Mouse (Mus musculus) kidney, embryonic 14.5 days (tissue): ENCODE results near the gene Nsmce1. TPM values are rescaled to one million over a fixed set of nuclear protein-coding genes. Genes with fewer than 3 reads are reported as not detected.

Source experiments
- ATAC-seq: fragments of 200-750 bp; cut with Nextera tagmentation; 2 replicates; pipeline ENCODE4 v1.8.0; 2017; ENCODE audit warnings: moderate number of reproducible peaks, mild to moderate bottlenecking, moderate TSS enrichment, moderate library complexity; ENCODE audit not compliant: low FRiP score, low TSS enrichment
- H3K27ac ChIP-seq: fragments of 300-500 bp; sonication (generic); 2 replicates; pipeline ENCODE4 v1.5.1; 2014; ENCODE audit warnings: low read depth, mild to moderate bottlenecking, low read length, moderate library complexity, mixed read lengths
- H3K27me3 ChIP-seq: fragments of 300-500 bp; sonication (generic); 2 replicates; pipeline ENCODE4 v1.6.1; 2014; ENCODE audit warnings: mild to moderate bottlenecking, low read length; ENCODE audit not compliant: control insufficient read depth, insufficient read depth
- H3K36me3 ChIP-seq: fragments of 300-500 bp; sonication (generic); 2 replicates; pipeline ENCODE4 v1.6.1; 2014; ENCODE audit warnings: low read length, mixed read lengths; ENCODE audit not compliant: control insufficient read depth, insufficient read depth
- H3K4me1 ChIP-seq: fragments of 300-500 bp; sonication (generic); 2 replicates; pipeline ENCODE4 v1.6.1; 2014; ENCODE audit warnings: low read length, mixed read lengths; ENCODE audit not compliant: control insufficient read depth, insufficient read depth
- H3K4me2 ChIP-seq: fragments of 300-500 bp; sonication (generic); replicated peaks from 2 replicates; pipeline ENCODE4 v1.6.1; 2014; ENCODE audit warnings: low read depth, mild to moderate bottlenecking, low read length
- H3K4me3 ChIP-seq: fragments of 300-500 bp; sonication (generic); 2 replicates; pipeline ENCODE4 v1.5.1; 2014; ENCODE audit warnings: mild to moderate bottlenecking, low read length
- H3K9ac ChIP-seq: fragments of 300-500 bp; sonication (generic); 2 replicates; pipeline ENCODE4 v1.6.1; 2014; ENCODE audit warnings: low read depth, mild to moderate bottlenecking, low read length, moderate library complexity
- H3K9me3 ChIP-seq: fragments of 300-500 bp; sonication (generic); 2 replicates; pipeline ENCODE4 v1.6.1; 2016; ENCODE audit warnings: low read length; ENCODE audit not compliant: control insufficient read depth
- WGBS: fragments of 180-500 bp; shearing (Covaris S2); extraction: QIAGEN DNeasy Blood & Tissue Kit; methylation state at CpG from one replicate; pipeline ENCODE4 v1.1.7; 2014; 5-methylcytosine and 5-hydroxymethylcytosine counted together
- polyA plus RNA-seq: library from polyadenylated mRNA; unstranded; fragments of >200 nt; fragmentation: Nextera tagmentation; extraction: Ambion mirVana; gene quantifications from 2 replicates; pipeline ENCODE4 v1.2.1, GENCODE M21; 2014

The Nsmce1 gene
- polyA plus RNA-seq, 1 experiment from 2014 or later = 137 TPM

DNA sequence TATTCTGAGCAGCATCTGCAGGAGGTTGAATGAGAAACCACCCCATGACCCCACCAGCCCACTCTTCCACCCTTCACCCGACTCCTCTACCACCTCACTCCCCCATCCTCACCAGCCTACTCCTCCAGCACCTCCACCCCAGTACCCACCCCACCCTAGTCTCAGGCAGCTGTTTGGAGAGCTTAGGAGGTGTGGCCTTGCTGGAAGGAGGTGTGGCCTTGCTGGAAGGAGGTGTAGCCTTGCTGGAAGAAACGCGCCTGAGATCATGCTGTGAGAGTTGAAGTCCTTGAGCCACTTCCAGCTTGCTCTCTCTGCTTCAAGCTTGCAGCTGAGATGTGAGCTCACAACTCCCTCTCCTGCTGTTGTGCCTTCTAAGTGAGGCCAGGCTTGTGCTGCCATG lies 73.0 kb downstream of the Nsmce1 start:
- no peaks in the 10 kb centered on the region for H3K4me1 ChIP-seq

More for the DNA sequence above, 73.0 kb downstream of the Nsmce1 start:
- H3K9me3 ChIP-seq = no peaks in the 10 kb centered on the region
- no peaks in the 10 kb centered on the region for H3K27me3 ChIP-seq
- no peak overlapping the region for H3K27ac ChIP-seq
- no peaks in the 10 kb centered on the region for H3K36me3 ChIP-seq
- 0 out of 2 replicates have a peak, but pooled peaks have one; percentile 60 for ATAC-seq
- H3K4me3 ChIP-seq = no peak overlapping the region
- H3K4me2 ChIP-seq = no peak overlapping the region
- H3K9ac ChIP-seq = no peak overlapping the region
- 5% methylated on average over 3 of the region's 3 CpGs for WGBS

Other genes with a start within 250 kb of the Nsmce1 start
- 9.6 and 12.7 TPM in 2 replicates for gene Kdm8, start 46.9 kb downstream of the Nsmce1 start, polyA plus RNA-seq
- gene Il4ra, start 60.5 kb upstream of the Nsmce1 start, polyA plus RNA-seq = 4.0 and 5.9 TPM in 2 replicates
- 0.13 and 0.22 TPM in 2 replicates for gene Il21r, start 111.8 kb upstream of the Nsmce1 start, polyA plus RNA-seq
- gene Gtf3c1, start 216.2 kb upstream of the Nsmce1 start, polyA plus RNA-seq = 20.0 and 35.5 TPM in 2 replicates
- gene D430042O09Rik, start 216.3 kb upstream of the Nsmce1 start, polyA plus RNA-seq = 7.3 and 11.5 TPM in 2 replicates